Mouse (Mus musculus): ENCODE measurements around the gene Pla2g7. TPM values are rescaled to one million over a fixed set of nuclear protein-coding genes. Genes with fewer than 3 reads are reported as not detected.

Gene Pla2g7
- polyA plus RNA-seq, 1 experiment from 2014 or later: 15.4 TPM

DNA sequence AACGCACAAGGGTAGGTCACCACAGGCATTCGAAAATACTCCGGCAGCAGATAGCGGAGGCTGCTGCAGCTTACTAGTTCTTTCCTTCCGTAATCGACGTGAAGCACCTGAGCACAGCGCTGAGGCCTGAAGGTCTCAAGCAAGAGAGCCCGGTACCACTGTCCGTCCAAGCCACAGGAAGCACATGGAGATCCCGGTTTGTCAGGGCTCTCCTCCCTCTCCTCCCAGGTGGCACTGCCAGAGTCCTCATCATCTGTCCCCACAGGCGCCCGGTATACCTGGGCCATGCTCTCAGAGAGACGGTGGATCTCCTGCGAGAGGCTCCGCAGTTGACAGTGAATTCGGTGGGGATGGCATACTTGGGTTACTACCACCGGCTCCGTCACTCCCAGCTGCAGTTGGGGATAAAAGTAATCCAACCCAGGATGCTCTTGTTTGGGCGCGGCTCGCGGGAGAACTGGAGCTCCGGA is 61.2 kb downstream of the Pla2g7 start:
- WGBS: 19% methylated on average over 24 of the region's 24 CpGs
- Histone ChIP-seq H3K27me3 (ENCODE audit: control insufficient read depth, insufficient read depth, low read length) (peaks cover 25% of the 10 kb centered on the region), H3K9me3 (ENCODE audit: control insufficient read depth, low read length) (no peaks in the 10 kb centered on the region), H3K36me3 (ENCODE audit: control insufficient read depth, insufficient read depth, low read length) (no peaks in the 10 kb centered on the region), H3K27ac (ENCODE audit: low read depth, low read length) (no peak overlapping the region), H3K4me3 (ENCODE audit: low read depth, low read length) (no peak overlapping the region; the same call in 1 of the 2 replicates), H3K4me1 (replicated peaks; ENCODE audit: control insufficient read depth, insufficient read depth, low read length) (no peaks in the 10 kb centered on the region; the same call in 1 of the 2 replicates), H3K9ac (ENCODE audit: low read depth, low read length) (no peak overlapping the region), H3K4me2 (replicated peaks; ENCODE audit: low read depth, low read length) (peak overlapping the region; percentile 62)
- 0 out of 2 replicates have a peak, but pooled peaks have one; percentile 4 for ATAC-seq (ENCODE audit: low FRiP score)
- DNase-seq (ENCODE audit: low spot score): peak; percentile 22

DNA sequence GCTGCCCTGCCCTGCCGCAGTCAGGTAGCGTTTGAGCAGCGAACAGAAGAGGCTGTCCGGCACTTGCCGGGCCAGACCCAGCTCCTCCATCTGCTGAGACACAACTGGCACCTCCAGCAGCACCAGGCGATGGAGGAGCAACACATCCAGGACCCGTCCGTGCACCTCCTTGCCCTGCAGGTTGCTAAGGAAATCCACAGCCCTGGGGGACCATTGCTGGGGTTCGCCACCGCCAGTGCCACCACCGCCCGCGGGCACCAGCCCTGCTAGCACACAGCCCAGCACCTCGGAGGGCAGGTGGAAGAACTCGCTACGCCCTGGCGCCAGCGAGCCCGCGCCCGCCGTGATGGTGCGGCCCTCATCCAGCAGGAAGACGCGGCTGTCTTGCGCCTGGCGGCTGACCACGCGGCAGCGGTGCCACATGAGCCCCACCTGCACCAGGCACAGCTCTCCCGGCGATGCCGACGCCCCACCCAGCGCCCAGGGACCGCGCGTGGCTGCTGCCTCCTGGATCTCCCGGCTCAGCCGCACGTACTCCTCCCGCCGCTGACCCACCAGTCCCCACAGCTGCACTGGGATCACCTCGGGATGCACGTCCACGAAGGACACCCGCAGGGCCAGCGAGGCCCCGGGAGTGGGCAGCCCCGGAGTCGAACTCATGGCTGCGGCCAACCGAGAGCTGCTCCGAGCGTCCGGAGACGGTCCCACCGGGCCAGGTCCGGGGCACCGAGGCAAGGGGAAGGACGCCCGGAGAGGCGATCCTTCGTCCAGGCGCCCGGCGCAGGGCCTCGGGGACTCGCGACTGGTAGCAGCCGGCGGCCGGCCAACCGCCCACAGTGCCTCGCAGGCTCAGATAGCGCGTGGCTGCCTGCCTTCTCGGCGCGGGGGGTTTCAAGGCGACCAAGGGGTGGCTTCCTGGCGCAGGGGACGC is 61.9 kb downstream of the Pla2g7 start, which contains the start of gene Tdrd6:
Tdrd6 (minus strand) TSS at position 804 of the 931 bp plus-strand sequence.
- no peaks in the 10 kb centered on the region for H3K36me3 ChIP-seq (ENCODE audit: control insufficient read depth, insufficient read depth, low read length)
- H3K9me3 ChIP-seq (ENCODE audit: control insufficient read depth, low read length): no peaks in the 10 kb centered on the region
- WGBS: 5% methylated on average over 80 of the region's 83 CpGs
- H3K4me2 ChIP-seq (replicated peaks; ENCODE audit: low read depth, low read length): peak within 1 kb of the TSS; percentile 62
- peak; percentile 69; the same call in 1 of the 2 replicates for ATAC-seq (ENCODE audit: low FRiP score)
- peaks cover 25% of the 10 kb centered on the region for H3K27me3 ChIP-seq (ENCODE audit: control insufficient read depth, insufficient read depth, low read length)
- H3K4me1 ChIP-seq (replicated peaks; ENCODE audit: control insufficient read depth, insufficient read depth, low read length): no peaks in the 10 kb centered on the region; the same call in 1 of the 2 replicates
- no peak within 1 kb of the TSS for H3K27ac ChIP-seq (ENCODE audit: low read depth, low read length)
- H3K9ac ChIP-seq (ENCODE audit: low read depth, low read length): peak within 1 kb of the TSS; percentile 38; the same call in 1 of the 2 replicates
- peak within 1 kb of the TSS; percentile 32 for H3K4me3 ChIP-seq (ENCODE audit: low read depth, low read length)
- peak; percentile 52 for DNase-seq (ENCODE audit: low spot score)

GRCm38 (mm10) chr17:43630427-43630760 is 62.5 kb downstream of the Pla2g7 start:
- no peak overlapping the region for H3K9ac ChIP-seq (ENCODE audit: low read depth, low read length)
- peak overlapping the region; percentile 62; the same call in 1 of the 2 replicates for H3K4me2 ChIP-seq (replicated peaks; ENCODE audit: low read depth, low read length)
- no peaks in the 10 kb centered on the region for H3K36me3 ChIP-seq (ENCODE audit: control insufficient read depth, insufficient read depth, low read length)
- H3K4me3 ChIP-seq (ENCODE audit: low read depth, low read length): no peak overlapping the region
- no peaks in the 10 kb centered on the region; the same call in 1 of the 2 replicates for H3K4me1 ChIP-seq (replicated peaks; ENCODE audit: control insufficient read depth, insufficient read depth, low read length)
- no peak overlapping the region for H3K27ac ChIP-seq (ENCODE audit: low read depth, low read length)
- WGBS: 40% methylated on average over 13 of the region's 13 CpGs
- DNase-seq (ENCODE audit: low spot score) (no peak), ATAC-seq (ENCODE audit: low FRiP score) (0 out of 2 replicates have a peak, but pooled peaks have one; percentile 10)
- H3K27me3 ChIP-seq (ENCODE audit: control insufficient read depth, insufficient read depth, low read length): peaks cover 25% of the 10 kb centered on the region
- H3K9me3 ChIP-seq (ENCODE audit: control insufficient read depth, low read length): no peaks in the 10 kb centered on the region

DNA sequence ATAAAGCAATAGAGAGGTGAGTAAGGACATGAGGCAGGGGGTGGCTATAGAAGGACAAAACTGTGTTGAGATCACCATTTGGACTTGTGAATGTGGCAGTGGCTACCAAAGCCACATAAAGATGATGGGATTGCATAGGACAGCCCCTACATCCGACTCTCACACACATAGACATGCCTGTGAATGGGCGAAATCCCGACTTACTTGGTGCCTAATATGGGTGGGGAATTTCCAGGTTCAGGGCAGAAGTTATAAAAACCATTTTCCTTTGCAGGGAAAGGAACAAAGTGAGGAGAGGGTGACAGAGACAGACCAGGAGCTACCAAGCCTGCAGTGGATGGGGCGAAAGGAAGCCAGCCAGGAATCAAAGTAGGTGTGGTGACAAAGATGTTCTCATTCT is 69.2 kb downstream of the Pla2g7 start:
- no peaks in the 10 kb centered on the region for H3K27me3 ChIP-seq (ENCODE audit: control insufficient read depth, insufficient read depth, low read length)
- no peak overlapping the region for H3K4me2 ChIP-seq (replicated peaks; ENCODE audit: low read depth, low read length)
- H3K36me3 ChIP-seq (ENCODE audit: control insufficient read depth, insufficient read depth, low read length): no peaks in the 10 kb centered on the region
- DNase-seq (ENCODE audit: low spot score) (no peak), ATAC-seq (ENCODE audit: low FRiP score) (no peak)
- H3K9ac ChIP-seq (ENCODE audit: low read depth, low read length): no peak overlapping the region
- H3K9me3 ChIP-seq (ENCODE audit: control insufficient read depth, low read length): no peaks in the 10 kb centered on the region
- H3K4me1 ChIP-seq (replicated peaks; ENCODE audit: control insufficient read depth, insufficient read depth, low read length): no peaks in the 10 kb centered on the region
- no peak overlapping the region for H3K4me3 ChIP-seq (ENCODE audit: low read depth, low read length)
- no peak overlapping the region for H3K27ac ChIP-seq (ENCODE audit: low read depth, low read length)
- 98% methylated on average over 4 of the region's 4 CpGs for WGBS

GRCm38 (mm10) chr17:43640825-43641224 is 72.9 kb downstream of the Pla2g7 start:
- H3K27ac ChIP-seq (ENCODE audit: low read depth, low read length): no peak overlapping the region
- WGBS: 88% methylated on average over 1 of the region's 1 CpGs
- no peaks in the 10 kb centered on the region for H3K27me3 ChIP-seq (ENCODE audit: control insufficient read depth, insufficient read depth, low read length)
- H3K9ac ChIP-seq (ENCODE audit: low read depth, low read length): no peak overlapping the region
- DNase-seq (ENCODE audit: low spot score): no peak
- no peaks in the 10 kb centered on the region for H3K4me1 ChIP-seq (replicated peaks; ENCODE audit: control insufficient read depth, insufficient read depth, low read length)
- no peak for ATAC-seq (ENCODE audit: low FRiP score)
- H3K36me3 ChIP-seq (ENCODE audit: control insufficient read depth, insufficient read depth, low read length): peaks cover 9% of the 10 kb centered on the region; the same call in 1 of the 2 replicates
- H3K4me2 ChIP-seq (replicated peaks; ENCODE audit: low read depth, low read length): no peak overlapping the region
- no peak overlapping the region for H3K4me3 ChIP-seq (ENCODE audit: low read depth, low read length)
- no peaks in the 10 kb centered on the region for H3K9me3 ChIP-seq (ENCODE audit: control insufficient read depth, low read length)

DNA sequence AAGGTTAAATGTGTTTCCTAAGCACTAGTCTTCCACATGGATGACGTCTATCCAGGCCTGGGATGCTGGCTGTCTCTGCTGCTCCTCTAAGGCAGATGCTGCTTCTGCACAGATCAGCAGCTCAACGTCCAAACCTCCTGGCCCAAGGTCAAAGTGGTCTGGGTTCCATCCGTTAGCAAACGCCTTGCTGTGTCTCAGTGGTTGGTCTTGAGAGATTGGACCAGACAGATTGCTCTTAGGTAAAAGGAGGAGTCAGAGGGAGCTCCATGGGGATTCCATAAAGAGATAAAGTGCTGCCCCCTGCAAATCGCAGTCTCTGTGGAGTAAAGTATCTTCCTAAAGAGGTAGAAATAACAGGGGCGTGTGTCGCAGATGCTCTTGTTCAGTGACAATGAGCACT is 75.3 kb downstream of the Pla2g7 start:
- Histone ChIP-seq H3K9ac (ENCODE audit: low read depth, low read length) (no peak overlapping the region), H3K36me3 (ENCODE audit: control insufficient read depth, insufficient read depth, low read length) (peaks cover 9% of the 10 kb centered on the region; the same call in 1 of the 2 replicates), H3K4me1 (replicated peaks; ENCODE audit: control insufficient read depth, insufficient read depth, low read length) (no peaks in the 10 kb centered on the region), H3K4me3 (ENCODE audit: low read depth, low read length) (no peak overlapping the region), H3K9me3 (ENCODE audit: control insufficient read depth, low read length) (no peaks in the 10 kb centered on the region), H3K4me2 (replicated peaks; ENCODE audit: low read depth, low read length) (no peak overlapping the region), H3K27me3 (ENCODE audit: control insufficient read depth, insufficient read depth, low read length) (no peaks in the 10 kb centered on the region), H3K27ac (ENCODE audit: low read depth, low read length) (no peak overlapping the region)
- 81% methylated on average over 7 of the region's 7 CpGs for WGBS
- ATAC-seq (ENCODE audit: low FRiP score): no peak
- DNase-seq (ENCODE audit: low spot score): no peak

- peaks cover 9% of the 10 kb centered on the region; the same call in 1 of the 2 replicates for H3K36me3 ChIP-seq (ENCODE audit: control insufficient read depth, insufficient read depth, low read length)
- no peaks in the 10 kb centered on the region for H3K4me1 ChIP-seq (replicated peaks; ENCODE audit: control insufficient read depth, insufficient read depth, low read length)
- H3K4me2 ChIP-seq (replicated peaks; ENCODE audit: low read depth, low read length): no peak overlapping the region
- H3K4me3 ChIP-seq (ENCODE audit: low read depth, low read length): no peak overlapping the region
- no peak for DNase-seq (ENCODE audit: low spot score)
- WGBS: 88% methylated on average over 7 of the region's 7 CpGs
- no peaks in the 10 kb centered on the region for H3K27me3 ChIP-seq (ENCODE audit: control insufficient read depth, insufficient read depth, low read length)
- no peaks in the 10 kb centered on the region for H3K9me3 ChIP-seq (ENCODE audit: control insufficient read depth, low read length)
- no peak overlapping the region for H3K27ac ChIP-seq (ENCODE audit: low read depth, low read length)
- ATAC-seq (ENCODE audit: low FRiP score): no peak
- no peak overlapping the region for H3K9ac ChIP-seq (ENCODE audit: low read depth, low read length)
These were observed 76.5 kb downstream of the Pla2g7 start for GRCm38 (mm10) chr17:43644375-43644774.

- H3K27ac ChIP-seq (ENCODE audit: low read depth, low read length): no peak overlapping the region
- H3K36me3 ChIP-seq (ENCODE audit: control insufficient read depth, insufficient read depth, low read length): peaks cover 9% of the 10 kb centered on the region; the same call in 1 of the 2 replicates
- no peak overlapping the region for H3K9ac ChIP-seq (ENCODE audit: low read depth, low read length)
- DNase-seq (ENCODE audit: low spot score) (no peak), ATAC-seq (ENCODE audit: low FRiP score) (no peak)
- no peak overlapping the region for H3K4me2 ChIP-seq (replicated peaks; ENCODE audit: low read depth, low read length)
- H3K4me1 ChIP-seq (replicated peaks; ENCODE audit: control insufficient read depth, insufficient read depth, low read length): no peaks in the 10 kb centered on the region
- WGBS: 94% methylated on average over 3 of the region's 3 CpGs
- H3K9me3 ChIP-seq (ENCODE audit: control insufficient read depth, low read length): no peaks in the 10 kb centered on the region
- H3K27me3 ChIP-seq (ENCODE audit: control insufficient read depth, insufficient read depth, low read length): no peaks in the 10 kb centered on the region
- no peak overlapping the region for H3K4me3 ChIP-seq (ENCODE audit: low read depth, low read length)
These were observed 77.2 kb downstream of the Pla2g7 start for GRCm38 (mm10) chr17:43645136-43645535.
